Mouse (Mus musculus) midbrain, postnatal 0 days (tissue): Measurements from ENCODE around the gene Pum1. TPM values are rescaled to one million over a fixed set of nuclear protein-coding genes. Genes with fewer than 3 reads are reported as not detected.
A peak's percentile ranks its signal among the peaks of the same experiment; 100 is the strongest.

Experiments
- ATAC-seq: fragments of 200-750 bp; cut with Nextera tagmentation; 2 replicates; pipeline ENCODE4 v1.8.0; 2017; ENCODE audit warnings: moderate number of reproducible peaks, mild to moderate bottlenecking, moderate TSS enrichment, moderate library complexity; ENCODE audit not compliant: low FRiP score
- DNase-seq: peaks from one replicate; pipeline ENCODE4 v3.0.0-alpha.2; 2015; ENCODE audit warnings: low spot score
- H3K27ac ChIP-seq: fragments of 300-500 bp; sonication (generic); 2 replicates; pipeline ENCODE4 v1.5.1; 2014; ENCODE audit warnings: low read depth, mild to moderate bottlenecking, low read length, mixed read lengths
- H3K27me3 ChIP-seq: fragments of 300-500 bp; sonication (generic); 2 replicates; pipeline ENCODE4 v1.6.1; 2014; ENCODE audit warnings: low read length, control low read depth, mixed read lengths; ENCODE audit not compliant: insufficient read depth
- H3K36me3 ChIP-seq: fragments of 300-500 bp; sonication (generic); 2 replicates; pipeline ENCODE4 v1.6.1; 2014; ENCODE audit warnings: low read length, control low read depth, mixed read lengths; ENCODE audit not compliant: insufficient read depth
- H3K4me1 ChIP-seq: fragments of 300-500 bp; sonication (generic); 2 replicates; pipeline ENCODE4 v1.6.1; 2014; ENCODE audit warnings: mild to moderate bottlenecking, control low read depth, antibody characterized with exemption, low read length, mixed read lengths; ENCODE audit not compliant: insufficient read depth
- H3K4me2 ChIP-seq: fragments of 300-500 bp; sonication (generic); 2 replicates; pipeline ENCODE4 v1.6.1; 2014; ENCODE audit warnings: low read depth, mild to moderate bottlenecking, low read length, mixed read lengths; ENCODE audit not compliant: poor library complexity, severe bottlenecking
- H3K4me3 ChIP-seq: fragments of 300-500 bp; sonication (generic); 2 replicates; pipeline ENCODE4 v1.5.1; 2014; ENCODE audit warnings: low read depth, mild to moderate bottlenecking, low read length, moderate library complexity
- H3K9ac ChIP-seq: fragments of 300-500 bp; sonication (generic); replicated peaks from 2 replicates; pipeline ENCODE4 v1.6.1; 2014; ENCODE audit warnings: mild to moderate bottlenecking, low read length, moderate library complexity, mixed read lengths; ENCODE audit not compliant: poor library complexity, severe bottlenecking
- H3K9me3 ChIP-seq: fragments of 300-500 bp; sonication (generic); 2 replicates; pipeline ENCODE4 v1.6.1; 2016; ENCODE audit warnings: low read length, control low read depth
- CTCF ChIP-seq: IDR thresholded peaks from 2 replicates; pipeline ENCODE4 v1.5.1; 2016; ENCODE audit warnings: antibody characterized with exemption, mild to moderate bottlenecking
- WGBS: fragments of 180-500 bp; shearing (Covaris S2); extraction: QIAGEN DNeasy Blood & Tissue Kit; methylation state at CpG from one replicate; pipeline ENCODE4 v1.1.7; 2014; 5-methylcytosine and 5-hydroxymethylcytosine counted together
- polyA plus RNA-seq: library from polyadenylated mRNA; unstranded; fragments of >200 nt; fragmentation: Nextera tagmentation; extraction: Ambion mirVana; gene quantifications from 2 replicates; pipeline ENCODE4 v1.2.1, GENCODE M21; 2015
- total RNA-seq: library from RNA; depleted of rRNA; stranded (reverse); fragments of >200 nt; gene quantifications from 2 replicates; pipeline ENCODE4 v1.2.3, GENCODE M21; 2014; rRNA removed

The Pum1 gene
- total and polyA plus RNA-seq, 2 experiments from 2014 or later: 73.6 to 87.2 TPM

DNA sequence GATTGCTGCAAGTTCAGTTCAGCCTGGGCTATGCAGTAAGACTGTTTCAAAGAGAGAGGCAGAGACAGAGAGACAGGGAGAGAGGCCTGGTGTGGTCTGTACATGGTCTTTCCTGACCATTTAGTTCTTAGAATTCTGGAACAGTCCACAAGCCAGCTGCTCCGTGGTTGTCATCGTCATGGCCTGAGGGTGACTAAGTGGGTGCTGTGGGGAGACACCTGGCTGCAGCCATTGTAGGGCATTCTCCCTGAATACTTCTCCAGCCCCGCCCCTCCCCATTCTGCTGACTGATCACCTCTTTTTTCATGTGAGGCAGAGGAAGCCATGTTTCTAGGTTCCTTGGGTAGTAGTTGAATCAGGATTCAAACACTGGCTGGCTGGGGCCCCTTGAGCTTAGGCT is 156.7 kb downstream of the Pum1 start:
- H3K4me1 ChIP-seq: peaks cover 7% of the 10 kb centered on the region
- H3K4me2 ChIP-seq: no peak overlapping the region
- no peak overlapping the region for H3K9ac ChIP-seq
- no peaks in the 10 kb centered on the region for H3K27me3 ChIP-seq
- no peak for DNase-seq
- no peak for ATAC-seq
- H3K9me3 ChIP-seq: no peaks in the 10 kb centered on the region
- peaks cover 54% of the 10 kb centered on the region for H3K36me3 ChIP-seq
- no peak for TF ChIP-seq CTCF
- no peak overlapping the region for H3K4me3 ChIP-seq
- WGBS: 90% methylated on average over 3 of the region's 3 CpGs
- no peak overlapping the region for H3K27ac ChIP-seq

GRCm38 (mm10) chr4:130820594-130821255 is 157.6 kb downstream of the Pum1 start:
- Histone ChIP-seq H3K27ac (no peak overlapping the region), H3K4me1 (no peaks in the 10 kb centered on the region), H3K4me3 (no peak overlapping the region), H3K36me3 (peaks cover 57% of the 10 kb centered on the region), H3K9me3 (no peaks in the 10 kb centered on the region), H3K9ac (no peak overlapping the region), H3K4me2 (no peak overlapping the region), H3K27me3 (no peaks in the 10 kb centered on the region)
- ATAC-seq: no peak
- no peak for TF ChIP-seq CTCF
- no peak for DNase-seq
- 84% methylated on average over 7 of the region's 7 CpGs for WGBS

DNA sequence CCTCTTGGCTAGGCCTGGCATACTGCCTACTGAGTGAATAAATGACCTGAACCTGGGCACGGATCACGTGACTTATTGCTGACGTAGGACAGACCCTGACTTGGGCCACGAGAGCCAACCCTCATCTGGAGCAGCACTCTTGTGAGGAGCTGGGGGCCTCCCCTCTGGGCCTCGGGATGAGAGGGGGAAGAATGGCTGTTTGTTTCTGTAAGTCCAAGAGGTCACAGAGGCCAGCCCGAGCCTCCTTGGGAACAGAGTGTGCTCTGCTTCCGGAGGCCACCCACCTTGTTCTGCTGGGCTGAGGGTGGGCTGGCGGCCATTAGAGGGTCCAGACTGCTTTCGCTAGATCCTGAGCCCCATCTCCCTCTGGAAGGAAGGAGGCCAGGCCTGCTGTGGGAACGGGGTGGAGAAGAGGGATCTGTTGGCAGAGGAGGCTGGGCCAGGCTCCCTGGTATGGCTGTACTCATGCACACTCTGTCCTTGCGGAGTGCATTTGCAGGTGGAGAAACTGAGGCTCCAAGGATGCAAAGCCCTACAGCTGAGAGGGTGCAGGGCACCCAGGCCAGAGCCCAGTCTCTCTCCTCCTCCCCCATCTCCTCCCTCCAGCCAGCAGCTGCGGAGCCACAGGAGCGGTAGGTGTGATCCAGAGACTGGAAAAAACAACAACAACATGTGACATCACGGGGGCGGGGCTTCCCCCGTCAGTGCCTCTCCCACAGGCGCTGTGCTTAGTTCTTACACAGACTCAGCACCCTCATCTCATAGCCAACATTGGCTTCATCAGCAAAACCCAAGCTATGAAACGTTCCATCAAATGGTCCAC is 165.9 kb downstream of the Pum1 start:
- Histone ChIP-seq H3K36me3 (peaks cover 10% of the 10 kb centered on the region), H3K9me3 (no peaks in the 10 kb centered on the region), H3K27ac (peak overlapping the region; percentile 47; the same call in 1 of the 2 replicates), H3K4me3 (no peak overlapping the region), H3K27me3 (no peaks in the 10 kb centered on the region), H3K4me2 (no peak overlapping the region), H3K4me1 (peaks cover 8% of the 10 kb centered on the region; the same call in 1 of the 2 replicates), H3K9ac (no peak overlapping the region)
- WGBS: 16% methylated on average over 18 of the region's 18 CpGs
- DNase-seq (peak; percentile 61), ATAC-seq (peak; percentile 49; the same call in 1 of the 2 replicates)
- TF ChIP-seq CTCF: no peak

Other genes starting within 250 kb of the Pum1 start
- 245 and 267 TPM in 2 replicates for gene Nkain1, start 89.1 kb upstream of the Pum1 start, total RNA-seq
- 8.2 and 10.2 TPM in 2 replicates for gene Nkain1, start 89.1 kb upstream of the Pum1 start, polyA plus RNA-seq
- 645 and 733 TPM in 2 replicates for gene Sdc3, start 129.2 kb downstream of the Pum1 start, total RNA-seq
- gene Sdc3, start 129.2 kb downstream of the Pum1 start, polyA plus RNA-seq: 241 and 242 TPM in 2 replicates
- 28.2 and 34.5 TPM in 2 replicates for gene Laptm5, start 249.8 kb downstream of the Pum1 start, total RNA-seq
- gene Laptm5, start 249.8 kb downstream of the Pum1 start, polyA plus RNA-seq: 32.8 and 36.2 TPM in 2 replicates